Mouse (Mus musculus): ENCODE results near the gene Rbfox3. TPM values are rescaled to one million over a fixed set of nuclear protein-coding genes. Genes with fewer than 3 reads are reported as not detected.

The Rbfox3 gene
- polyA plus RNA-seq, 1 experiment from 2014 or later, result 1.7 TPM

GRCm38 (mm10) chr11:118861801-118862431 lies 49.5 kb downstream of the Rbfox3 start:
- no peak for DNase-seq (ENCODE audit: low spot score)
- H3K9me3 ChIP-seq (ENCODE audit: control insufficient read depth, low read length), result no peaks in the 10 kb centered on the region
- no peaks in the 10 kb centered on the region for H3K36me3 ChIP-seq (ENCODE audit: control insufficient read depth, insufficient read depth, low read length)
- H3K27me3 ChIP-seq (replicated peaks; ENCODE audit: control insufficient read depth, insufficient read depth, low read length), result no peaks in the 10 kb centered on the region
- H3K27ac ChIP-seq (ENCODE audit: low read depth), result no peak overlapping the region
- 86% methylated on average over 15 of the region's 15 CpGs for WGBS
- no peak overlapping the region for H3K4me3 ChIP-seq (ENCODE audit: low read depth, low read length)
- ATAC-seq (replicated peaks; ENCODE audit: low FRiP score, low TSS enrichment, low read depth), result no peak
- H3K9ac ChIP-seq (ENCODE audit: low read length), result no peak overlapping the region
- no peaks in the 10 kb centered on the region for H3K4me1 ChIP-seq (replicated peaks; ENCODE audit: control insufficient read depth, insufficient read depth, low read length)
- H3K4me2 ChIP-seq (ENCODE audit: low read length), result no peak overlapping the region

GRCm38 (mm10) chr11:118861246-118861645 lies 50.2 kb downstream of the Rbfox3 start:
- WGBS, result 90% methylated on average over 6 of the region's 6 CpGs
- Histone ChIP-seq H3K27ac (ENCODE audit: low read depth) (no peak overlapping the region), H3K27me3 (replicated peaks; ENCODE audit: control insufficient read depth, insufficient read depth, low read length) (no peaks in the 10 kb centered on the region), H3K36me3 (ENCODE audit: control insufficient read depth, insufficient read depth, low read length) (no peaks in the 10 kb centered on the region), H3K4me3 (ENCODE audit: low read depth, low read length) (no peak overlapping the region), H3K4me2 (ENCODE audit: low read length) (no peak overlapping the region), H3K4me1 (replicated peaks; ENCODE audit: control insufficient read depth, insufficient read depth, low read length) (no peaks in the 10 kb centered on the region), H3K9me3 (ENCODE audit: control insufficient read depth, low read length) (no peaks in the 10 kb centered on the region), H3K9ac (ENCODE audit: low read length) (no peak overlapping the region)
- DNase-seq (ENCODE audit: low spot score) (no peak), ATAC-seq (replicated peaks; ENCODE audit: low FRiP score, low TSS enrichment, low read depth) (no peak)

GRCm38 (mm10) chr11:118860812-118861211 lies 50.6 kb downstream of the Rbfox3 start:
- no peak overlapping the region for H3K9ac ChIP-seq (ENCODE audit: low read length)
- DNase-seq (ENCODE audit: low spot score) (no peak), ATAC-seq (replicated peaks; ENCODE audit: low FRiP score, low TSS enrichment, low read depth) (no peak)
- no peaks in the 10 kb centered on the region for H3K9me3 ChIP-seq (ENCODE audit: control insufficient read depth, low read length)
- H3K27ac ChIP-seq (ENCODE audit: low read depth), result no peak overlapping the region
- no peak overlapping the region for H3K4me3 ChIP-seq (ENCODE audit: low read depth, low read length)
- H3K27me3 ChIP-seq (replicated peaks; ENCODE audit: control insufficient read depth, insufficient read depth, low read length), result no peaks in the 10 kb centered on the region
- H3K36me3 ChIP-seq (ENCODE audit: control insufficient read depth, insufficient read depth, low read length), result no peaks in the 10 kb centered on the region
- H3K4me1 ChIP-seq (replicated peaks; ENCODE audit: control insufficient read depth, insufficient read depth, low read length), result no peaks in the 10 kb centered on the region
- H3K4me2 ChIP-seq (ENCODE audit: low read length), result no peak overlapping the region
- WGBS, result 87% methylated on average over 8 of the region's 8 CpGs

- H3K9me3 ChIP-seq (ENCODE audit: control insufficient read depth, low read length), result no peaks in the 10 kb centered on the region
- no peak overlapping the region for H3K9ac ChIP-seq (ENCODE audit: low read length)
- no peaks in the 10 kb centered on the region for H3K36me3 ChIP-seq (ENCODE audit: control insufficient read depth, insufficient read depth, low read length)
- H3K4me3 ChIP-seq (ENCODE audit: low read depth, low read length), result no peak overlapping the region
- H3K4me2 ChIP-seq (ENCODE audit: low read length), result no peak overlapping the region
- no peaks in the 10 kb centered on the region for H3K27me3 ChIP-seq (replicated peaks; ENCODE audit: control insufficient read depth, insufficient read depth, low read length)
- WGBS, result 76% methylated on average over 5 of the region's 5 CpGs
- H3K27ac ChIP-seq (ENCODE audit: low read depth), result no peak overlapping the region
- ATAC-seq (replicated peaks; ENCODE audit: low FRiP score, low TSS enrichment, low read depth), result no peak
- no peaks in the 10 kb centered on the region for H3K4me1 ChIP-seq (replicated peaks; ENCODE audit: control insufficient read depth, insufficient read depth, low read length)
- DNase-seq (ENCODE audit: low spot score), result no peak
These were observed 51.6 kb downstream of the Rbfox3 start for GRCm38 (mm10) chr11:118859839-118860238.

GRCm38 (mm10) chr11:118858305-118858704 lies 53.1 kb downstream of the Rbfox3 start:
- Histone ChIP-seq H3K9me3 (ENCODE audit: control insufficient read depth, low read length) (no peaks in the 10 kb centered on the region), H3K36me3 (ENCODE audit: control insufficient read depth, insufficient read depth, low read length) (no peaks in the 10 kb centered on the region), H3K4me1 (replicated peaks; ENCODE audit: control insufficient read depth, insufficient read depth, low read length) (no peaks in the 10 kb centered on the region), H3K27me3 (replicated peaks; ENCODE audit: control insufficient read depth, insufficient read depth, low read length) (no peaks in the 10 kb centered on the region), H3K9ac (ENCODE audit: low read length) (no peak overlapping the region), H3K4me3 (ENCODE audit: low read depth, low read length) (no peak overlapping the region), H3K27ac (ENCODE audit: low read depth) (no peak overlapping the region), H3K4me2 (ENCODE audit: low read length) (no peak overlapping the region)
- ATAC-seq (replicated peaks; ENCODE audit: low FRiP score, low TSS enrichment, low read depth) (no peak), DNase-seq (ENCODE audit: low spot score) (no peak)
- 78% methylated on average over 11 of the region's 11 CpGs for WGBS

GRCm38 (mm10) chr11:118851391-118851790 lies 60.0 kb downstream of the Rbfox3 start:
- Histone ChIP-seq H3K9me3 (ENCODE audit: control insufficient read depth, low read length) (no peaks in the 10 kb centered on the region), H3K9ac (ENCODE audit: low read length) (no peak overlapping the region), H3K4me1 (replicated peaks; ENCODE audit: control insufficient read depth, insufficient read depth, low read length) (no peaks in the 10 kb centered on the region), H3K27ac (ENCODE audit: low read depth) (no peak overlapping the region), H3K4me3 (ENCODE audit: low read depth, low read length) (no peak overlapping the region), H3K36me3 (ENCODE audit: control insufficient read depth, insufficient read depth, low read length) (no peaks in the 10 kb centered on the region), H3K4me2 (ENCODE audit: low read length) (no peak overlapping the region), H3K27me3 (replicated peaks; ENCODE audit: control insufficient read depth, insufficient read depth, low read length) (no peaks in the 10 kb centered on the region)
- 73% methylated on average over 6 of the region's 6 CpGs for WGBS
- no peak for DNase-seq (ENCODE audit: low spot score)
- ATAC-seq (replicated peaks; ENCODE audit: low FRiP score, low TSS enrichment, low read depth), result no peak

- H3K27ac ChIP-seq (ENCODE audit: low read depth), result no peak overlapping the region
- H3K4me1 ChIP-seq (replicated peaks; ENCODE audit: control insufficient read depth, insufficient read depth, low read length), result no peaks in the 10 kb centered on the region
- no peak overlapping the region for H3K9ac ChIP-seq (ENCODE audit: low read length)
- H3K9me3 ChIP-seq (ENCODE audit: control insufficient read depth, low read length), result no peaks in the 10 kb centered on the region
- H3K27me3 ChIP-seq (replicated peaks; ENCODE audit: control insufficient read depth, insufficient read depth, low read length), result no peaks in the 10 kb centered on the region
- WGBS, result 89% methylated on average over 7 of the region's 7 CpGs
- H3K36me3 ChIP-seq (ENCODE audit: control insufficient read depth, insufficient read depth, low read length), result no peaks in the 10 kb centered on the region
- no peak overlapping the region for H3K4me2 ChIP-seq (ENCODE audit: low read length)
- ATAC-seq (replicated peaks; ENCODE audit: low FRiP score, low TSS enrichment, low read depth), result no peak
- H3K4me3 ChIP-seq (ENCODE audit: low read depth, low read length), result no peak overlapping the region
- DNase-seq (ENCODE audit: low spot score), result no peak
These were observed 63.4 kb downstream of the Rbfox3 start for GRCm38 (mm10) chr11:118847986-118848385.

- H3K9ac ChIP-seq (ENCODE audit: low read length), result no peak overlapping the region
- DNase-seq (ENCODE audit: low spot score) (no peak), ATAC-seq (replicated peaks; ENCODE audit: low FRiP score, low TSS enrichment, low read depth) (no peak)
- H3K36me3 ChIP-seq (ENCODE audit: control insufficient read depth, insufficient read depth, low read length), result no peaks in the 10 kb centered on the region
- no peaks in the 10 kb centered on the region for H3K4me1 ChIP-seq (replicated peaks; ENCODE audit: control insufficient read depth, insufficient read depth, low read length)
- WGBS, result 87% methylated on average over 5 of the region's 5 CpGs
- no peak overlapping the region for H3K27ac ChIP-seq (ENCODE audit: low read depth)
- H3K9me3 ChIP-seq (ENCODE audit: control insufficient read depth, low read length), result no peaks in the 10 kb centered on the region
- H3K4me3 ChIP-seq (ENCODE audit: low read depth, low read length), result no peak overlapping the region
- no peak overlapping the region for H3K4me2 ChIP-seq (ENCODE audit: low read length)
- no peaks in the 10 kb centered on the region for H3K27me3 ChIP-seq (replicated peaks; ENCODE audit: control insufficient read depth, insufficient read depth, low read length)
These were observed 70.4 kb downstream of the Rbfox3 start for GRCm38 (mm10) chr11:118840992-118841391.

GRCm38 (mm10) chr11:118838167-118838566 lies 73.2 kb downstream of the Rbfox3 start:
- H3K4me3 ChIP-seq (ENCODE audit: low read depth, low read length), result no peak overlapping the region
- no peak overlapping the region for H3K4me2 ChIP-seq (ENCODE audit: low read length)
- no peak overlapping the region for H3K27ac ChIP-seq (ENCODE audit: low read depth)
- DNase-seq (ENCODE audit: low spot score) (no peak), ATAC-seq (replicated peaks; ENCODE audit: low FRiP score, low TSS enrichment, low read depth) (no peak)
- 44% methylated on average over 4 of the region's 4 CpGs for WGBS
- no peaks in the 10 kb centered on the region for H3K9me3 ChIP-seq (ENCODE audit: control insufficient read depth, low read length)
- no peaks in the 10 kb centered on the region for H3K4me1 ChIP-seq (replicated peaks; ENCODE audit: control insufficient read depth, insufficient read depth, low read length)
- H3K27me3 ChIP-seq (replicated peaks; ENCODE audit: control insufficient read depth, insufficient read depth, low read length), result no peaks in the 10 kb centered on the region
- H3K36me3 ChIP-seq (ENCODE audit: control insufficient read depth, insufficient read depth, low read length), result no peaks in the 10 kb centered on the region
- no peak overlapping the region for H3K9ac ChIP-seq (ENCODE audit: low read length)

Data from intestine, embryonic 14.5 days (tissue).